Mouse (Mus musculus) erythroblast, embryonic 14.5 days (primary cell): Measurements from ENCODE around the gene Tbl1x.

Experiments
- GATA1 ChIP-seq: IDR thresholded peaks from 2 replicates; pipeline ENCODE4 v1.6.1; 2012; ENCODE audit warnings: low read length, inconsistent platforms, mixed read lengths
- TAL1 ChIP-seq: IDR thresholded peaks from 3 replicates; pipeline ENCODE4 v1.6.1; 2012; ENCODE audit warnings: low read length, inconsistent platforms, mixed read lengths

- TF ChIP-seq GATA1 = no peak
- TF ChIP-seq TAL1 = no peak
Observed at GRCm38 (mm10) chrX:77607488-77607887, 96.7 kb downstream of the Tbl1x start.
